Mouse (Mus musculus) gastrocnemius, postnatal 14 days (tissue): ENCODE measurements around the gene Olfr464. TPM values are rescaled to one million over a fixed set of nuclear protein-coding genes. Genes with fewer than 3 reads are reported as not detected.
"Not testable (repeated sequence)": the region's sequence is repeated elsewhere in the genome, so short reads cannot be mapped to it uniquely, and the experiment has no call there.

ENCODE experiments used
- DNase-seq: peaks from one replicate; pipeline ENCODE4 v3.0.0; 2021; ENCODE audit warnings: mixed read lengths
- intact Hi-C: fragments of 180-260 bp; cut with DNase I; formaldehyde crosslinking; loops from one replicate; pipeline ENCODE4 v1.15.1; 2025; ENCODE audit warnings: low total_unique reads
- total RNA-seq, 2 experiments: library from RNA; stranded (reverse); gene quantifications; 2 replicates each; pipeline ENCODE4 v1.2.3; 2021

Gene Olfr464
- total RNA-seq, 2 experiments from 2014 or later: not detected

DNA sequence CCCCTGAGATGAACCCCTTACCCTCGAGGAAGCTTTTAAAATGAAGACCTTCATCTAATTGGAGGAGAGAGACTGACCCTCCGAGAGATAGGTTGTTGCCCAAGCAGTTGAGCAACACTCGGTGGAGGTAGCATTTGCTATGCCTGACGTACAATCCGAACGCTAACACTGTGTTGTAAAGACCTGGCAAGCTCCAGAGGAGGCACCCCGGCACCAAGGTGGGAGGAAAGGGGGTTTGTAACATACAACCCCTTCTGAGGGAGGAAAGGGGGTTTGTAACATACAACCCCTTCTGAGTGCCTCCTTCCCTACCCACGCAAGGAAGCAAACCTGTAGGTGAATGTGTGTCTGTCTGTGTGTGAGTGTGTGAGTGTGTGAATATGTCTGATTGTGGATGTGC is 49.0 kb downstream of the Olfr464 start:
- DNase-seq: no peak
- intact Hi-C loops: no loop called here

DNA sequence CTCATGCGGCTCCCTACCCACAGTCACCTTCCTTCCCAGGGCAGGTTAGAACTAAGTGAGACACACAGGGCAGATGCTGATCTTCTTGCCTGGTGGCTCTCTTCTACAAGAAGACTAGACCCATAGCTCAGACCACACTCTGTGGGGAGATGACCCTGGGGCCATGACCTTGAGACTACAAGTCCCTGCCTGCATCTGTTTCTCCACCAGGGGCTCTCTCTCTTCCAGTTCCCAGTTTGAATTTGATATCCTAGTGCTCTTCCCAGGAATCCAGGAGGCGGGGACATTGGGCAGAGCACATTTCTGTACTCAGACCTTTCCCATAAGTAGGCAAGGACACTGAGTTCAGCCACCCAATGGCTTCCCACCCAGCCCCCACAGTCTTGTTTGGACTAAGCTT is 50.7 kb downstream of the Olfr464 start:
- DNase-seq: no peak
- intact Hi-C loops: no loop called here

DNA sequence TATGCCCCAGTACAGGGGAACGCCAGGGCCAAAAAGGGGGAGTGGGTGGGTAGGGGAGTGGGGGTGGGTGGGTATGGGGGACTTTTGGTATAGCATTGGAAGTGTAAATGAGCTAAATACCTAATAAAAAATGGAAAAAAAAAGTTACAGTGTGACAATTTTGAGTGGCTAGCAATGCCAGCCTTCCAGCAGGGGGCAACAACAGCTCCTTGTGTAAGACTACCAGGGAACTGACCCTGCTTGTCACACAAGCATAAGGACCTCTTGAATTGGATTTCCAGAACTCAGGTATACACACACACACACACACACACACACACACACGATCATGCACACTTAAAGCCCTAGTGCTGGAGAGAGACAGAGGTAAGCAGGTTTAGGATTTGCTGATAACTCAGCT is 53.9 kb downstream of the Olfr464 start:
- DNase-seq, intact Hi-C loops: not testable (repeated sequence)

Other genes with a start within 250 kb of the Olfr464 start
- gene Supt4a, start 183.4 kb downstream of the Olfr464 start, total RNA-seq: 10 to 100 TPM; 30.8 to 36.4 TPM
- gene Tspoap1, start 160.4 kb downstream of the Olfr464 start, total RNA-seq: under 1 TPM; 0.04 TPM
- gene Mpo, start 127.4 kb downstream of the Olfr464 start, total RNA-seq: not detected
- gene Lpo, start 92.7 kb downstream of the Olfr464 start, total RNA-seq: not detected
- gene Mks1, start 67.8 kb downstream of the Olfr464 start, total RNA-seq: 1 to 10 TPM; 1.9 to 2.3 TPM
- gene Epx, start 45.4 kb downstream of the Olfr464 start, total RNA-seq: not detected
- not detected for gene Olfr462, start 28.7 kb downstream of the Olfr464 start, total RNA-seq
- gene Olfr463, start 23.6 kb downstream of the Olfr464 start, total RNA-seq: not detected
- 100 to 1,000 TPM; 134 to 138 TPM for gene Dynll2, start 66.6 kb upstream of the Olfr464 start, total RNA-seq
- 10 to 100 TPM; 58.0 to 76.3 TPM for gene Srsf1, start 126.4 kb upstream of the Olfr464 start, total RNA-seq
- gene Vezf1, start 147.3 kb upstream of the Olfr464 start, total RNA-seq: 10 to 100 TPM; 39.2 to 43.5 TPM
- 10 to 100 TPM; 48.5 to 50.0 TPM for gene Cuedc1, start 177.1 kb upstream of the Olfr464 start, total RNA-seq